Mouse (Mus musculus) c-Kit-negative CD71-positive TER-119-positive erythroid progenitor cells, embryonic 14.5 days (primary cell): ENCODE data around the gene Piwil4.
"Not testable (repeated sequence)": the region's sequence is repeated elsewhere in the genome, so short reads cannot be mapped to it uniquely, and the experiment has no call there.

Source experiments
- DNase-seq: peaks from one replicate; pipeline ENCODE4 v3.0.0-alpha.2; 2013; ENCODE audit warnings: low read depth, low spot score

Piwil4 gene

GRCm38 (mm10) chr9:14726005-14726404, 14.5 kb downstream of the Piwil4 start:
- DNase-seq = no peak

- no peak for DNase-seq
Measured at GRCm38 (mm10) chr9:14724755-14725420, 15.6 kb downstream of the Piwil4 start.

GRCm38 (mm10) chr9:14721610-14722009, 18.9 kb downstream of the Piwil4 start:
- DNase-seq = no peak

- DNase-seq = no peak
Measured at GRCm38 (mm10) chr9:14720384-14720783, 20.1 kb downstream of the Piwil4 start.

- no peak for DNase-seq
Measured at GRCm38 (mm10) chr9:14718332-14718691, 22.2 kb downstream of the Piwil4 start.

- DNase-seq = no peak
Measured at GRCm38 (mm10) chr9:14717689-14718331, 22.7 kb downstream of the Piwil4 start.

GRCm38 (mm10) chr9:14715258-14715657, 25.3 kb downstream of the Piwil4 start:
- no peak for DNase-seq

- DNase-seq = no peak
Measured at GRCm38 (mm10) chr9:14710910-14711309, 29.6 kb downstream of the Piwil4 start.

GRCm38 (mm10) chr9:14705321-14706162, 35.0 kb downstream of the Piwil4 start:
- no peak for DNase-seq

- not testable (repeated sequence) for DNase-seq
Measured at GRCm38 (mm10) chr9:14700795-14701194, 39.7 kb downstream of the Piwil4 start.

- DNase-seq = no peak
Measured at GRCm38 (mm10) chr9:14699288-14699640, 41.3 kb downstream of the Piwil4 start.

- peak; percentile 29 for DNase-seq
Measured at GRCm38 (mm10) chr9:14698582-14699287, 41.8 kb downstream of the Piwil4 start.

- DNase-seq = no peak
Measured at GRCm38 (mm10) chr9:14697903-14698302, 42.6 kb downstream of the Piwil4 start.

- no peak for DNase-seq
Measured at GRCm38 (mm10) chr9:14689376-14690108, 51.0 kb downstream of the Piwil4 start.

GRCm38 (mm10) chr9:14684363-14684762, 56.2 kb downstream of the Piwil4 start:
- no peak for DNase-seq

- no peak for DNase-seq
Measured at GRCm38 (mm10) chr9:14682741-14683140, 57.8 kb downstream of the Piwil4 start.

- no peak for DNase-seq
Measured at GRCm38 (mm10) chr9:14680584-14680983, 59.9 kb downstream of the Piwil4 start.

GRCm38 (mm10) chr9:14675707-14676691, 64.5 kb downstream of the Piwil4 start:
- DNase-seq = no peak

- no peak for DNase-seq
Measured at GRCm38 (mm10) chr9:14674506-14674905, 66.0 kb downstream of the Piwil4 start.

GRCm38 (mm10) chr9:14673109-14673508, 67.4 kb downstream of the Piwil4 start:
- DNase-seq = no peak
